Comparison of ENCODE assay signal across 10 mouse cellular contexts in genomic region chr14:79290683-79291425, GRCm38 (mm10). TPM values are rescaled to one million over a fixed set of nuclear protein-coding genes. Genes with fewer than 3 reads are reported as not detected.
DNase-seq lines count a peak whose midpoint lies in the region; ATAC-seq lines count a peak whose summit lies in the region.
"Had no signal": no experiment of that assay in that cellular context is flagged by ENCODE, and none has a peak within 500 bp of the region (broad histone marks: within the 10 kb centered on the region; RNA-seq: fewer than 3 reads in every experiment).

No protein-coding gene starts in this region.

- H3K36me3 ChIP-seq in liver, embryonic 15.5 days (replicated peaks) = peaks cover 72% of the 10 kb centered on the region

- peaks cover 63% of the 10 kb centered on the region for H3K4me1 ChIP-seq in liver, embryonic 15.5 days (replicated peaks)

- peak; percentile 62 for DNase-seq in embryo, embryonic 10 days (ENCODE audit: low spot score)
- no peak for DNase-seq in embryo, embryonic 9.5 days (ENCODE audit: extremely low spot score)
- DNase-seq in testis, postnatal 14 days (ENCODE audit: low spot score) = peak; percentile 46
- no peak for DNase-seq in testis, postnatal 10 days (ENCODE audit: low spot score)
- no peak for DNase-seq in adrenal gland, postnatal 4 days (ENCODE audit: low spot score in 2 of 2)
- no peak for DNase-seq in right cerebral cortex, postnatal 25 days
- no peak for DNase-seq in adrenal gland, postnatal 25 days
- DNase-seq: lung, postnatal 14 days had no signal

- H3K27me3 ChIP-seq in liver, embryonic 15.5 days = no peaks in the 10 kb centered on the region

- H3K4me2 ChIP-seq in liver, embryonic 15.5 days = peak overlapping the region; percentile 11; the same call in 1 of the 2 replicates

- no peak overlapping the region for H3K4me3 ChIP-seq in liver, embryonic 15.5 days (replicated peaks)

- no peak for ATAC-seq in liver, embryonic 15.5 days (ENCODE audit: insufficient read depth)

- peak overlapping the region; percentile 66 for H3K27ac ChIP-seq in liver, embryonic 15.5 days (replicated peaks)

- H3K9ac ChIP-seq in liver, embryonic 15.5 days = no peak overlapping the region

- H3K9me3 ChIP-seq in liver, embryonic 15.5 days (replicated peaks) = no peaks in the 10 kb centered on the region

- 57% methylated on average over 15 of the region's 15 CpGs for WGBS in liver, embryonic 15.5 days (ENCODE audit: insufficient replicate concordance)

RNA-seq across cellular contexts. Expression of gene Rgcc, which starts 10.6 kb away (rescaled TPM):
- 291 and 294 TPM in 2 replicates for polyA plus RNA-seq in liver, embryonic 15.5 days (2015; fragmentation: Nextera tagmentation; extraction: Ambion mirVana)
- 10 to 100 TPM; 72.3 to 97.8 TPM for total RNA-seq in adrenal gland, postnatal 4 days (2021)
- 92.6 and 100 TPM in 2 replicates for total RNA-seq in adrenal gland, postnatal 25 days (2021)

RNA-seq across cellular contexts. Expression of gene Zfp957, which starts 43.7 kb away (rescaled TPM):
- polyA plus RNA-seq in liver, embryonic 15.5 days (2015; fragmentation: Nextera tagmentation; extraction: Ambion mirVana) = not detected in 2 replicates
- total RNA-seq in adrenal gland, postnatal 4 days (2021) = not detected
- total RNA-seq in adrenal gland, postnatal 25 days (2021) = not detected in 2 replicates
- total RNA-seq: hematopoietic stem cell, adult 5-6 weeks had no signal

Comparison
In these comparisons a context has a peak if more than half of its experiments do, and no peak if none do; other contexts are left out.
1. DNase-seq: peak in embryo, embryonic 10 days (single experiment) and testis, postnatal 14 days (single experiment); none in embryo, embryonic 9.5 days (single experiment), testis, postnatal 10 days (single experiment), adrenal gland, postnatal 4 days (0 of 2), right cerebral cortex, postnatal 25 days (single experiment) and adrenal gland, postnatal 25 days (single experiment).